Mouse (Mus musculus): ENCODE data around the gene Ahcy. TPM values are rescaled to one million over a fixed set of nuclear protein-coding genes. Genes with fewer than 3 reads are reported as not detected.
"Not testable (repeated sequence)": the region's sequence is repeated elsewhere in the genome, so short reads cannot be mapped to it uniquely, and the experiment has no call there.

Gene Ahcy
- total and polyA plus RNA-seq, 2 experiments from 2014 or later, result 42.2 to 62.7 TPM

DNA sequence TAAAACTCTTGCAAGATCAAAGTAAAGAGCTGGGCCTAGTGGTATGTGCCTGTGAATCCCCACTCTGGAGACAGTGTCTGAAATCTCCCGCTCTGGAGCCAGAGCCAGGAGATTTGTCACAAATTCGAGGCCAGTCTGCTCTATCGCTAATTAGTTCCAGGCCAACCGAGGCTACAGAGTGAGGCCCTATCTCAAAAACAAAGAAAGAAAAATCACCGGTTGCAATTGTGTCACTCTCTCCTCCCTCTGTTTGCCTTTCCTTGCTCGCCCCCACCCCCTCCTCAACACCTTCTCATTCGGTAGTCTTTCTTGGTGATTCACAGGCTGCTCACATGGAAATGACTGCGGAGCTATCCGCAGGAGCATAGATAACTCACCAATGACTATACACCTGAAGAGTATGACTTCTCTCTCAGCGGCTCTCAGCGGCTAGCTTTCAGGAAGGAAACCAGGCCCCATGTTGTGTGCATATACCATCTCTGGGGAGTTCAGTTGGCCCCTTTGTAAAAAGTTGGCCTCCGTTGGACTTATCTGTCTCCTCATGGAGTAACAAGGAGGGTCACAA is 551 bp upstream of the Ahcy start:
- Histone ChIP-seq H3K27ac (ENCODE audit: low read depth, low read length) (peak overlapping the region; percentile 88), H3K9me3 (ENCODE audit: low read length) (no peaks in the 10 kb centered on the region), H3K4me1 (ENCODE audit: insufficient read depth) (peaks cover 19% of the 10 kb centered on the region), H3K36me3 (ENCODE audit: insufficient read depth) (no peaks in the 10 kb centered on the region), H3K4me3 (ENCODE audit: low read depth, low read length) (peak overlapping the region; percentile 70), H3K4me2 (ENCODE audit: low read depth) (peak overlapping the region; percentile 83), H3K9ac (peak overlapping the region; percentile 80), H3K27me3 (ENCODE audit: insufficient read depth, low read length) (no peaks in the 10 kb centered on the region)
- no peak for TF ChIP-seq CTCF (IDR thresholded peaks at IDR 0.05; ENCODE audit: low read depth)
- DNase-seq (no peak), ATAC-seq (peak; percentile 19)
- WGBS, result 23% methylated on average over 12 of the region's 12 CpGs

DNA sequence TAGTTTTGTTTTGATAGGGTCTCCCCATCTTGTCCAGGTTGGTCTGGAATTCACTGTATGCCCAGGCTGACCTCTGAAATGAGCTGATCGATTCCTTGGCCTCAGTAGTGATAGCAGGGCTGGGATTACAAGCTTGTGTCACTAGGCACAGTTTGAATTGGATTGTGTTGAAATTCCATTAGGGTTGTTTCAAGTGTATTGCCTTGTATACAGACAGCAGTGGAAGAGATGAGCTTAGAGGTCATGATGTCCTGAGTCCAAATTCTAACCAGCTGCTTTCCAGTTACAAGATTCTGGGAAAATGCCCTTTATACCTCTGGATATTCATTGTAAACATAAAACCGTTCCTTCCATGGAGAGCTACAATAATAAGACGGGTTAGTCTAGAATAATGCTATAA is 950 bp downstream of the Ahcy start:
- Histone ChIP-seq H3K9ac (peak overlapping the region; percentile 80), H3K4me1 (ENCODE audit: insufficient read depth) (peaks cover 19% of the 10 kb centered on the region), H3K4me3 (ENCODE audit: low read depth, low read length) (peak overlapping the region; percentile 70), H3K36me3 (ENCODE audit: insufficient read depth) (no peaks in the 10 kb centered on the region; the same call in 1 of the 2 replicates), H3K27ac (ENCODE audit: low read depth, low read length) (peak overlapping the region; percentile 88), H3K4me2 (ENCODE audit: low read depth) (peak overlapping the region; percentile 83), H3K27me3 (ENCODE audit: insufficient read depth, low read length) (no peaks in the 10 kb centered on the region), H3K9me3 (ENCODE audit: low read length) (no peaks in the 10 kb centered on the region)
- ATAC-seq (no peak), DNase-seq (no peak)
- WGBS, result 18% methylated on average over 3 of the region's 3 CpGs
- no peak for TF ChIP-seq CTCF (IDR thresholded peaks at IDR 0.05; ENCODE audit: low read depth)

DNA sequence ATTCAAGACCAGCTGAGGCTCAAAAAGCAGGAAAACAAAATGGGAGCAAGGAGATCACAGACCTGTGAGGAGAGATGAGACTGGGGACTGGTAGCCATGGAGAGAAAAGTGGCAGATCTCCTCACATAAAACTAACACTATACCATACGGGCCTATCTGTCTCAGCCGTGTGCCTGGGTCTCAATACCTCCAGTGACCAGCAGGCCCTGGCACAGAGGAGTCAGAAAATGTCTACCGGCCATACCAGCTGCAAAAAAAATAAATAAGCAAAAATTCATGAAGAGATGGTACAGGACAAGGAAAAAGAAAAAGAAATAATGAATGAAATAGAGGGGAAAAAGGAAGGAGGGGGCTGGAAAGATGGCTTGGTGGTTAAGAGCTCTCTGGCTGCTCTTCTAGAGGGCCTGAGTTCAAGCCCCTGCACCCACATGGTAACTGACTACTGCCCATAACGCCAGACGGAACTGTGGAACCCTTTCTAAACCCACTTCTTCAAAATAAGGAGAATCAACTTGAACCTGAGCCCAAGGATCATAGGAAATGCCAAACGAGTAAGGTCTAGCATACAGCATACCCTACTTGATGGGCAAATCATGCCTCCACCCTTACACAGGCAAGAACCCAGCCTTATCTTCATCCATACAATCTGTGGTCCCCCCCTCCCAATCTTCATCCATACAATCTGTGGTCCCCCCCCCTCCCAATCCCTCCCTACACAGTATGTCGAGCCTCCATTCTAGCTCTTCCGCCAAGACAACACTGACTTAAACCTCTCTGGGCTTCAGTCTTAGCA is 1.7 kb downstream of the Ahcy start:
- H3K4me2 ChIP-seq (ENCODE audit: low read depth), result no peak overlapping the region

DNA sequence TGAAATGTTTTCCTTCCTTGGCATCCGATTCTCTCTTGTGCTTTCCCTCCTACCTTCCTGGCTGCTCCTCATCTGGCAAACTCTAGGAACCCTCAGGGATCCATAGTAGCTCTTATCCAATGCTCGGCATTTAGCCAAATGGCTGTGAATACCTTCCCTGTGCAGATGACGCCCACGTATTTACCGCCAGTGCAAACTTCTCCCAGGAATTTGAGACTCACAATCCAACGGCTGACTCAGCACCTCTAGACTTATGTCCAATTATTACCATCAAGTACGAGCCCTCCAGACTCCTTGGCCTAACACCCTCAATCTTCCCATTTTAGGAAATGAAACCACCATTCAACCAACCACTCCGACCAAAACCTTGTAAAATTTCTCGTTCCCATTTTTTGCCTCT is 3.3 kb downstream of the Ahcy start:
- Histone ChIP-seq H3K9ac (no peak overlapping the region), H3K9me3 (ENCODE audit: low read length) (no peaks in the 10 kb centered on the region), H3K4me3 (ENCODE audit: low read depth, low read length) (no peak overlapping the region), H3K27ac (ENCODE audit: low read depth, low read length) (no peak overlapping the region), H3K4me1 (ENCODE audit: insufficient read depth) (peaks cover 19% of the 10 kb centered on the region), H3K36me3 (ENCODE audit: insufficient read depth) (peaks cover 13% of the 10 kb centered on the region), H3K4me2 (ENCODE audit: low read depth) (no peak overlapping the region), H3K27me3 (ENCODE audit: insufficient read depth, low read length) (no peaks in the 10 kb centered on the region)
- 85% methylated on average over 9 of the region's 9 CpGs for WGBS
- DNase-seq (no peak), ATAC-seq (no peak)
- TF ChIP-seq CTCF (IDR thresholded peaks at IDR 0.05; ENCODE audit: low read depth), result no peak

More for the DNA sequence above, 1.7 kb downstream of the Ahcy start:
- Histone ChIP-seq H3K27ac (ENCODE audit: low read depth, low read length) (no peak overlapping the region), H3K4me3 (ENCODE audit: low read depth, low read length) (no peak overlapping the region), H3K27me3 (ENCODE audit: insufficient read depth, low read length) (no peaks in the 10 kb centered on the region), H3K36me3 (ENCODE audit: insufficient read depth) (peaks cover 6% of the 10 kb centered on the region), H3K9me3 (ENCODE audit: low read length) (no peaks in the 10 kb centered on the region), H3K9ac (no peak overlapping the region), H3K4me1 (ENCODE audit: insufficient read depth) (peaks cover 19% of the 10 kb centered on the region)
- ATAC-seq, result no peak
- DNase-seq, result no peak
- TF ChIP-seq CTCF (IDR thresholded peaks at IDR 0.05; ENCODE audit: low read depth), result no peak
- 75% methylated on average over 8 of the region's 8 CpGs for WGBS

DNA sequence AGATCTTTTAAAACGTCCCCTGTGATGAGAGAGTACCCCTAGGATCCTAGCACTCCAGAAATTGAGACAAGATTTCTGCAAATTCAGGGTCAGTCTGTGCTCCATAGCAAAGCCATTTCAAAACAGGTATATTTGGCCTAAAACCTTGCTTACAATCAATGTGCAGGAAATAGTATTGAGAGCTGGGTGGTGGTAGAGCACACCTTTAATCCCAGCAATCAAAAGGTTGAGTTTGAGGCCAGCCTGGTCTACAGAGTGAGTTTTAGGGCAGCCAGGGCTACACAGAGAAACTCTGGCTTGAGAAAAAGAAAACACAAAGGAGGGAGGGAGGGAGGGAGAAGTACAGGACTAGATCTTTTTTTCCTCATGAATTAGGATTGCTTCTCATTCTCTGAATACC is 16.9 kb downstream of the Ahcy start:
- DNase-seq (no peak), ATAC-seq (no peak)
- no peak for TF ChIP-seq CTCF (IDR thresholded peaks at IDR 0.05; ENCODE audit: low read depth)
- H3K4me1 ChIP-seq (ENCODE audit: insufficient read depth), result no peaks in the 10 kb centered on the region
- peaks cover 18% of the 10 kb centered on the region; the same call in 1 of the 2 replicates for H3K36me3 ChIP-seq (ENCODE audit: insufficient read depth)
- 67% methylated on average over 1 of the region's 1 CpGs for WGBS
- no peak overlapping the region for H3K27ac ChIP-seq (ENCODE audit: low read depth, low read length)
- no peak overlapping the region for H3K4me3 ChIP-seq (ENCODE audit: low read depth, low read length)
- H3K9ac ChIP-seq, result no peak overlapping the region
- H3K9me3 ChIP-seq (ENCODE audit: low read length), result no peaks in the 10 kb centered on the region
- H3K27me3 ChIP-seq (ENCODE audit: insufficient read depth, low read length), result no peaks in the 10 kb centered on the region
- no peak overlapping the region for H3K4me2 ChIP-seq (ENCODE audit: low read depth)

DNA sequence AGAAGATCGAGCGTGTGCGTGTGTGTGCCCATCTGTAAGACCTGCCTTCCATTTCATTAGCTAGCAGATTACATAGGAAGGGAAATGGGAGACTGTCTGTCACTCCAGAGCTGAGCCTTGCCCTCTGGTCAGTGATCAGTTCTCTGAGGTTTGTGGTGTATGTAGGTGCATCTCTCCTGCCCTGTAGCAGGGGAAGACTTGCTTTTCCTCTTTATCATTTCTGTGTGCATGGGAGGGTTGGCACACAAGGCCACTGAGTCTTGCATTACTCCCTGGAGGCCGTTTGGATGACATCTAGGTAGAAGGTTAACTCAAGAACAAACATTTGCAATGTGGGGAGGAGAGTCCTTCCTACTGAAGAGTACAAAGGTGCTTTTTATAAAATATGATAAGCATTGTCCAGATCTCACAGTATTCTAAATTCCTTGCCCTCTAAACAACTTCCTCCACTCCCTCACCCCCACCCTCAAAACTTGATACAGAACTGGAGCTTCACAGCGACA is 18.2 kb downstream of the Ahcy start:
- no peak for TF ChIP-seq CTCF (IDR thresholded peaks at IDR 0.05; ENCODE audit: low read depth)
- H3K4me2 ChIP-seq (ENCODE audit: low read depth), result no peak overlapping the region
- H3K4me1 ChIP-seq (ENCODE audit: insufficient read depth), result peaks cover 4% of the 10 kb centered on the region
- H3K4me3 ChIP-seq (ENCODE audit: low read depth, low read length), result no peak overlapping the region
- DNase-seq, result no peak
- no peak overlapping the region for H3K27ac ChIP-seq (ENCODE audit: low read depth, low read length)
- no peaks in the 10 kb centered on the region for H3K27me3 ChIP-seq (ENCODE audit: insufficient read depth, low read length)
- ATAC-seq, result no peak
- no peaks in the 10 kb centered on the region for H3K9me3 ChIP-seq (ENCODE audit: low read length)
- 70% methylated on average over 5 of the region's 5 CpGs for WGBS
- no peak overlapping the region for H3K9ac ChIP-seq
- 0 out of 2 replicates have a peak, but pooled peaks cover 10% of the 10 kb centered on the region for H3K36me3 ChIP-seq (ENCODE audit: insufficient read depth)

- H3K27me3 ChIP-seq (ENCODE audit: insufficient read depth, low read length), result no peaks in the 10 kb centered on the region
- TF ChIP-seq CTCF (IDR thresholded peaks at IDR 0.05; ENCODE audit: low read depth), result no peak
- H3K36me3 ChIP-seq (ENCODE audit: insufficient read depth), result 0 out of 2 replicates have a peak, but pooled peaks cover 3% of the 10 kb centered on the region
- H3K4me3 ChIP-seq (ENCODE audit: low read depth, low read length), result no peak overlapping the region
- peaks cover 8% of the 10 kb centered on the region for H3K4me1 ChIP-seq (ENCODE audit: insufficient read depth)
- no peak overlapping the region for H3K4me2 ChIP-seq (ENCODE audit: low read depth)
- H3K27ac ChIP-seq (ENCODE audit: low read depth, low read length), result no peak overlapping the region
- DNase-seq, result no peak
- H3K9me3 ChIP-seq (ENCODE audit: low read length), result no peaks in the 10 kb centered on the region
- ATAC-seq, result no peak
- no peak overlapping the region for H3K9ac ChIP-seq
- WGBS, result 91% methylated on average over 3 of the region's 3 CpGs
These were observed 19.6 kb downstream of the Ahcy start for GRCm38 (mm10) chr2:155054672-155055071.

- not testable (repeated sequence) for H3K27me3 ChIP-seq (ENCODE audit: insufficient read depth, low read length); DNase-seq; H3K9ac ChIP-seq; H3K4me3 ChIP-seq (ENCODE audit: low read depth, low read length); H3K9me3 ChIP-seq (ENCODE audit: low read length); H3K4me2 ChIP-seq (ENCODE audit: low read depth); H3K4me1 ChIP-seq (ENCODE audit: insufficient read depth); H3K27ac ChIP-seq (ENCODE audit: low read depth, low read length); ATAC-seq; H3K36me3 ChIP-seq (ENCODE audit: insufficient read depth)
- 89% methylated on average over 8 of the region's 8 CpGs for WGBS
These were observed 20.8 kb downstream of the Ahcy start for GRCm38 (mm10) chr2:155053512-155053911.
